Mouse (Mus musculus) G1E (cell line): Measurements from ENCODE around the gene Isoc2a.

Source experiments
- CTCF ChIP-seq: IDR thresholded peaks from 2 replicates; pipeline ENCODE4 v1.5.1; 2012; ENCODE audit warnings: low read depth, low read length, inconsistent platforms, mixed read lengths
- GATA1 ChIP-seq: IDR thresholded peaks from 2 replicates; pipeline ENCODE4 v1.6.1; 2012; ENCODE audit warnings: borderline replicate concordance, low read length, inconsistent platforms, mixed read lengths
- GATA2 ChIP-seq: IDR thresholded peaks from 2 replicates; pipeline ENCODE4 v1.6.1; 2012; ENCODE audit warnings: low read depth, low read length, inconsistent platforms, borderline replicate concordance
- POLR2AphosphoS5 ChIP-seq: IDR thresholded peaks from 2 replicates; pipeline ENCODE4 v1.6.1; 2012; ENCODE audit warnings: low read depth, low read length, inconsistent platforms; ENCODE audit not compliant: insufficient replicate concordance
- TAL1 ChIP-seq: conservative IDR thresholded peaks from 2 replicates; pipeline ENCODE4 v1.6.1; 2012; ENCODE audit warnings: low read depth, low read length, inconsistent platforms, mixed read lengths

GRCm38 (mm10) chr7:4922508-4922907 lies 45.6 kb downstream of the Isoc2a start:
- TF ChIP-seq CTCF (no peak), GATA1 (no peak), GATA2 (no peak), TAL1 (no peak), POLR2AphosphoS5 (no peak)
